Mouse (Mus musculus) ES-Bruce4 (cell line): Measurements from ENCODE around the gene Glt1d1.

Source experiments
- CTCF ChIP-seq: IDR thresholded peaks from one replicate; pipeline ENCODE4 v1.8.1; 2011; ENCODE audit warnings: low read depth, low read length
- POLR2A ChIP-seq: IDR thresholded peaks from one replicate; pipeline ENCODE4 v1.8.1; 2011; ENCODE audit warnings: low read length; ENCODE audit not compliant: insufficient read depth

GRCm38 (mm10) chr5:127758576-127758975 lies 126.5 kb downstream of the Glt1d1 start:
- TF ChIP-seq CTCF (no peak), POLR2A (no peak)
